Mouse (Mus musculus) heart, postnatal 0 days (tissue): ENCODE data around the gene Fam53a. TPM values are rescaled to one million over a fixed set of nuclear protein-coding genes. Genes with fewer than 3 reads are reported as not detected.
A peak's percentile ranks its signal among the peaks of the same experiment; 100 is the strongest.

Source experiments
- ATAC-seq: fragments of 200-750 bp; cut with Nextera tagmentation; 2 replicates; pipeline ENCODE4 v1.8.0; 2017; ENCODE audit warnings: low read depth, moderate number of reproducible peaks, moderate library complexity; ENCODE audit not compliant: insufficient read depth
- DNase-seq: peaks from one replicate; pipeline ENCODE4 v3.0.0-alpha.2; 2016; ENCODE audit warnings: low spot score
- H3K27ac ChIP-seq: fragments of 300-500 bp; sonication (generic); 2 replicates; pipeline ENCODE4 v1.5.1; 2014; ENCODE audit warnings: low read depth, mild to moderate bottlenecking
- H3K27me3 ChIP-seq: fragments of 300-500 bp; sonication (generic); 2 replicates; pipeline ENCODE4 v1.6.1; 2014; ENCODE audit warnings: low read length, mixed read lengths; ENCODE audit not compliant: control insufficient read depth, insufficient read depth
- H3K36me3 ChIP-seq: fragments of 300-500 bp; sonication (generic); replicated peaks from 2 replicates; pipeline ENCODE4 v1.6.1; 2014; ENCODE audit warnings: low read length, mixed read lengths; ENCODE audit not compliant: control insufficient read depth, insufficient read depth
- H3K4me1 ChIP-seq: fragments of 300-500 bp; sonication (generic); 2 replicates; pipeline ENCODE4 v1.6.1; 2014; ENCODE audit warnings: antibody characterized with exemption; ENCODE audit not compliant: control insufficient read depth, insufficient read depth
- H3K4me2 ChIP-seq: fragments of 300-500 bp; sonication (generic); 2 replicates; pipeline ENCODE4 v1.6.1; 2014; ENCODE audit warnings: low read depth, mild to moderate bottlenecking, low read length, moderate library complexity
- H3K4me3 ChIP-seq: fragments of 300-500 bp; sonication (generic); 2 replicates; pipeline ENCODE4 v1.5.1; 2014; ENCODE audit warnings: low read depth, low read length
- H3K9ac ChIP-seq: fragments of 300-500 bp; sonication (generic); replicated peaks from 2 replicates; pipeline ENCODE4 v1.6.1; 2014; ENCODE audit warnings: low read depth, low read length, mixed read lengths
- H3K9me3 ChIP-seq: fragments of 300-500 bp; sonication (generic); replicated peaks from 2 replicates; pipeline ENCODE4 v1.6.1; 2016; ENCODE audit warnings: low read length; ENCODE audit not compliant: control insufficient read depth
- CTCF ChIP-seq: IDR thresholded peaks from 2 replicates; pipeline ENCODE4 v1.5.1; 2016; ENCODE audit warnings: antibody characterized with exemption, control low read depth, low read depth
- EP300 ChIP-seq: IDR thresholded peaks from 2 replicates; pipeline ENCODE4 v1.6.1; 2016; ENCODE audit warnings: antibody characterized with exemption, low read depth
- WGBS: fragments of 180-500 bp; shearing (Covaris S2); extraction: QIAGEN DNeasy Blood & Tissue Kit; methylation state at CpG from one replicate; pipeline ENCODE4 v1.1.7; 2014; 5-methylcytosine and 5-hydroxymethylcytosine counted together
- polyA plus RNA-seq: library from polyadenylated mRNA; unstranded; fragments of >200 nt; fragmentation: Nextera tagmentation; extraction: Ambion mirVana; gene quantifications from 2 replicates; pipeline ENCODE4 v1.2.1, GENCODE M21; 2015
- total RNA-seq: library from RNA; depleted of rRNA; stranded (reverse); fragments of >200 nt; gene quantifications from 2 replicates; pipeline ENCODE4 v1.2.3, GENCODE M21; 2014; ENCODE audit warnings: low replicate concordance

Gene Fam53a
- total and polyA plus RNA-seq, 2 experiments from 2014 or later, result 55.2 to 149 TPM

GRCm38 (mm10) chr5:33655251-33655840, 25.9 kb upstream of the Fam53a start:
- Histone ChIP-seq H3K4me2 (no peak overlapping the region), H3K9me3 (no peaks in the 10 kb centered on the region), H3K4me1 (peaks cover 31% of the 10 kb centered on the region), H3K36me3 (peaks cover 19% of the 10 kb centered on the region), H3K27ac (no peak overlapping the region), H3K4me3 (no peak overlapping the region), H3K9ac (no peak overlapping the region), H3K27me3 (no peaks in the 10 kb centered on the region)
- no peak for TF ChIP-seq EP300
- TF ChIP-seq CTCF, result no peak
- WGBS, result 89% methylated on average over 10 of the region's 10 CpGs
- no peak for DNase-seq
- ATAC-seq, result no peak

GRCm38 (mm10) chr5:33654424-33654823, 25.0 kb upstream of the Fam53a start:
- H3K4me1 ChIP-seq, result peaks cover 33% of the 10 kb centered on the region

GRCm38 (mm10) chr5:33652783-33653173, 23.3 kb upstream of the Fam53a start:
- WGBS, result 4% methylated on average over 9 of the region's 9 CpGs
- no peak for DNase-seq
- Histone ChIP-seq H3K9me3 (no peaks in the 10 kb centered on the region), H3K4me1 (peaks cover 26% of the 10 kb centered on the region), H3K4me3 (peak overlapping the region; percentile 66), H3K27ac (peak overlapping the region; percentile 17; the same call in 1 of the 2 replicates), H3K36me3 (peaks cover 40% of the 10 kb centered on the region), H3K9ac (no peak overlapping the region; the same call in 1 of the 2 replicates), H3K27me3 (no peaks in the 10 kb centered on the region), H3K4me2 (peak overlapping the region; percentile 68)
- ATAC-seq, result 0 out of 2 replicates have a peak, but pooled peaks have one; percentile 0
- TF ChIP-seq CTCF, result no peak
- no peak for TF ChIP-seq EP300

More at GRCm38 (mm10) chr5:33654424-33654823, 25.0 kb upstream of the Fam53a start:
- H3K36me3 ChIP-seq, result peaks cover 24% of the 10 kb centered on the region
- DNase-seq (no peak), ATAC-seq (no peak)
- H3K27me3 ChIP-seq, result no peaks in the 10 kb centered on the region
- TF ChIP-seq EP300, result no peak
- no peak for TF ChIP-seq CTCF
- WGBS, result 91% methylated on average over 13 of the region's 13 CpGs
- H3K9ac ChIP-seq, result no peak overlapping the region
- H3K27ac ChIP-seq, result no peak overlapping the region
- no peak overlapping the region for H3K4me3 ChIP-seq
- no peak overlapping the region for H3K4me2 ChIP-seq
- no peaks in the 10 kb centered on the region for H3K9me3 ChIP-seq

- H3K36me3 ChIP-seq, result peaks cover 46% of the 10 kb centered on the region
- peak; percentile 95 for ATAC-seq
- TF ChIP-seq CTCF (no peak), EP300 (peak; percentile 85; the same call in 1 of the 2 replicates)
- no peaks in the 10 kb centered on the region for H3K9me3 ChIP-seq
- 0% methylated on average over 82 of the region's 82 CpGs for WGBS
- peaks cover 26% of the 10 kb centered on the region for H3K4me1 ChIP-seq
- H3K27me3 ChIP-seq, result no peaks in the 10 kb centered on the region
- peak; percentile 98 for DNase-seq
- peak within 1 kb of the TSS; percentile 54 for H3K9ac ChIP-seq
- peak within 1 kb of the TSS; percentile 96 for H3K27ac ChIP-seq
- peak within 1 kb of the TSS; percentile 66 for H3K4me3 ChIP-seq
- H3K4me2 ChIP-seq, result peak within 1 kb of the TSS; percentile 68
Measured at GRCm38 (mm10) chr5:33651921-33652782, 22.7 kb upstream of the Fam53a start, which contains the start of gene Slbp. Gene Slbp, minus strand, starts transcription at chr5:33652574.

GRCm38 (mm10) chr5:33651541-33651920, 22.1 kb upstream of the Fam53a start:
- Histone ChIP-seq H3K27ac (peak overlapping the region; percentile 96), H3K4me2 (peak overlapping the region; percentile 68), H3K4me1 (peaks cover 20% of the 10 kb centered on the region), H3K27me3 (no peaks in the 10 kb centered on the region), H3K4me3 (peak overlapping the region; percentile 66), H3K9me3 (no peaks in the 10 kb centered on the region), H3K36me3 (peaks cover 51% of the 10 kb centered on the region), H3K9ac (peak overlapping the region; percentile 54)
- WGBS, result under 1% methylated on average over 11 of the region's 11 CpGs
- DNase-seq (peak; percentile 32), ATAC-seq (no peak)
- TF ChIP-seq CTCF (no peak), EP300 (no peak)
